Mouse (Mus musculus): ENCODE results near the gene Zfhx3. TPM values are rescaled to one million over a fixed set of nuclear protein-coding genes. Genes with fewer than 3 reads are reported as not detected.

Gene Zfhx3
- polyA plus RNA-seq, 2 experiments: 14.4 to 26.1 TPM

DNA sequence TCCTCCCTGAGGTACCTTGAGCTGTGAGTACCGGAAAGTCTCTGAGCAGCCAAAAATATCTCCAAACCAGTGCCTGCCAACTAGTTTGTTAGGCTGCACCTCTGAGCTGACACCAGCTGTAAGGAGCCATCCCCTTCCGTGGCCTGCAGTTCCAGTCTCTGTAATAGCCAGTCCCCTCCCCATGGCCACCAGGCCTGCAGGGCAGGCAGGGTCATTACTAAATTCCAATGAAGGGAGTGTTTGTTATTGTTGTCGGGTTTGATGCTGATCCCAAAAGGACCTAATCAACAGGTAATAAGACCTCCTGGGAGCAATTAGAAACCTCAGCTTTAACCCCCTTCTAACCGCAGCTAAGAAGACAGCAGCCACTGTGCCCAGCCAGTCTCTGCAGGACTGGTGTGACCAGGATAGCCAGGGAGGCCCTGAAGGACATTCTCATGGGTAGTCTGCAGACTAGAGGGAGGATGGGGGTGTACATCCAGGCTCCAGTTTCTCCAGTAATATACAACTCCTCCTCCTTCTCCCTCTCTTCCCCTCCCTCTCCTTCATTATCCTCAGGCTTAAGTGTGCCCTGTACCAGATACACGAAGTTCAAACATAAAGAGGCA, 719.1 kb downstream of the Zfhx3 start:
- Histone ChIP-seq H3K4me3 (replicated peaks; ENCODE audit: low read length) (no peak overlapping the region), H3K4me2 (replicated peaks; ENCODE audit: low read depth, low read length, severe bottlenecking) (no peak overlapping the region), H3K27ac (replicated peaks; ENCODE audit: low read depth, low read length) (no peak overlapping the region), H3K27me3 (ENCODE audit: control insufficient read depth, insufficient read depth, low read length) (no peaks in the 10 kb centered on the region), H3K36me3 (ENCODE audit: control insufficient read depth, insufficient read depth, low read length) (no peaks in the 10 kb centered on the region), H3K4me1 (ENCODE audit: control insufficient read depth, insufficient read depth, low read length) (no peaks in the 10 kb centered on the region; the same call in 1 of the 2 replicates), H3K9me3 (ENCODE audit: control insufficient read depth, low read length) (no peaks in the 10 kb centered on the region), H3K9ac (ENCODE audit: low read depth, low read length, severe bottlenecking) (no peak overlapping the region)
- DNase-seq (ENCODE audit: low spot score) (no peak), ATAC-seq (ENCODE audit: low FRiP score, low read depth) (no peak)
- WGBS: 14% methylated on average over 5 of the region's 5 CpGs
- TF ChIP-seq POLR2A (IDR thresholded peaks at IDR 0.05; ENCODE audit: borderline replicate concordance, extremely low read depth, insufficient read depth, insufficient read length): no peak

DNA sequence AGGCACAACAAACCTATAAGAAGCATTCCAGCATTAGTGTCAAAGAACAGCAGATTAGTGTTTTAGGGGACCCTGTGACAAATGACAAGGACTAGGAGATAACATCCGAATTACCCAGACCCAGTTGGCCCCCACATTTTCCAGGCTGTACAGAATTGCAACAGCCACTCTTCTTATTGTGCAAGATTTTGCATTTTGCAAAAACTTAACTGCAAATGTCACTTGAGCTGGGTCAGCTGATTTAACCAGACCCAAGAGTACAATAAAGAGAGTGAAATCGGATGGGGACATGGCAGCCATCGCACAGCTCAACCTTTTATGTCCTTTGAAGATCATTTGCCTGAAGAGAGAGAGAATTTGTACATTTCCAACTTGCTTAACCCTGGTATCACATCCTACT, 720.3 kb downstream of the Zfhx3 start:
- no peak for TF ChIP-seq POLR2A (IDR thresholded peaks at IDR 0.05; ENCODE audit: borderline replicate concordance, extremely low read depth, insufficient read depth, insufficient read length)

DNA sequence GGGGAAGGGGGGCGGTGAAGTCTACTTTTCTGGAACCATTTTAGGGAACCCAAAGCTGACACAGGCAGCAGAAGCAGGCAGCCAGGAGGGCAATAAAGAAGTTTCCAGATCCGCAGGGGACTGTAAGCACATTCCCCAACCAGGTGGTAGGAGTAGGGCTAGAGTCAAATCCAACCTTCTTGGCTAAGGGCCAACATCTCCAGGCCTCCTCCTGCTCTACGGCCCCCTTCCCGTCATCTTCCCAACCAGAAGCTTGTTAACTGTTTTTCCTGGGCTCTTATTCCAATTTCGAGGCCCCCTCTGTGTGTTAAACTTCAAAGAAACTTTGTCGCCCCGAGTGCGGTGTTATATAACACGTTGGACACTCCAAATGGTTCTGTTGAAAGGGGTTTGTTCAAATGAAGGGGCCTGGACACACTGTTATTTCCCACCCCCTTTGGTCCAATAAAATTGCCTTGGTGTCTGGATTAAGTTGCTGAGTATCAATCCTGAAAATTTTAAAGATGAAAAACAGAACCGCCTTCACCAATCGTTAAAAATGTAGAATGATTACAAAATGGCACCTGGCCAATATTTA, 729.6 kb downstream of the Zfhx3 start:
- DNase-seq (ENCODE audit: low spot score) (peak; percentile 94), ATAC-seq (ENCODE audit: low FRiP score, low read depth) (peak; percentile 89)
- H3K9ac ChIP-seq (ENCODE audit: low read depth, low read length, severe bottlenecking): no peak overlapping the region
- 20% methylated on average over 11 of the region's 11 CpGs for WGBS
- no peak for TF ChIP-seq POLR2A (IDR thresholded peaks at IDR 0.05; ENCODE audit: borderline replicate concordance, extremely low read depth, insufficient read depth, insufficient read length)
- no peak overlapping the region for H3K4me2 ChIP-seq (replicated peaks; ENCODE audit: low read depth, low read length, severe bottlenecking)
- H3K9me3 ChIP-seq (ENCODE audit: control insufficient read depth, low read length): no peaks in the 10 kb centered on the region
- no peaks in the 10 kb centered on the region for H3K27me3 ChIP-seq (ENCODE audit: control insufficient read depth, insufficient read depth, low read length)
- H3K27ac ChIP-seq (replicated peaks; ENCODE audit: low read depth, low read length): no peak overlapping the region
- H3K4me1 ChIP-seq (ENCODE audit: control insufficient read depth, insufficient read depth, low read length): peaks cover 41% of the 10 kb centered on the region
- no peak overlapping the region for H3K4me3 ChIP-seq (replicated peaks; ENCODE audit: low read length)
- H3K36me3 ChIP-seq (ENCODE audit: control insufficient read depth, insufficient read depth, low read length): no peaks in the 10 kb centered on the region

More for the DNA sequence above, 720.3 kb downstream of the Zfhx3 start:
- Histone ChIP-seq H3K36me3 (ENCODE audit: control insufficient read depth, insufficient read depth, low read length) (no peaks in the 10 kb centered on the region), H3K4me1 (ENCODE audit: control insufficient read depth, insufficient read depth, low read length) (no peaks in the 10 kb centered on the region; the same call in 1 of the 2 replicates), H3K4me2 (replicated peaks; ENCODE audit: low read depth, low read length, severe bottlenecking) (no peak overlapping the region), H3K27me3 (ENCODE audit: control insufficient read depth, insufficient read depth, low read length) (no peaks in the 10 kb centered on the region), H3K4me3 (replicated peaks; ENCODE audit: low read length) (no peak overlapping the region), H3K27ac (replicated peaks; ENCODE audit: low read depth, low read length) (no peak overlapping the region), H3K9me3 (ENCODE audit: control insufficient read depth, low read length) (no peaks in the 10 kb centered on the region), H3K9ac (ENCODE audit: low read depth, low read length, severe bottlenecking) (no peak overlapping the region)
- ATAC-seq (ENCODE audit: low FRiP score, low read depth) (no peak), DNase-seq (ENCODE audit: low spot score) (no peak)
- 51% methylated on average over 3 of the region's 3 CpGs for WGBS

DNA sequence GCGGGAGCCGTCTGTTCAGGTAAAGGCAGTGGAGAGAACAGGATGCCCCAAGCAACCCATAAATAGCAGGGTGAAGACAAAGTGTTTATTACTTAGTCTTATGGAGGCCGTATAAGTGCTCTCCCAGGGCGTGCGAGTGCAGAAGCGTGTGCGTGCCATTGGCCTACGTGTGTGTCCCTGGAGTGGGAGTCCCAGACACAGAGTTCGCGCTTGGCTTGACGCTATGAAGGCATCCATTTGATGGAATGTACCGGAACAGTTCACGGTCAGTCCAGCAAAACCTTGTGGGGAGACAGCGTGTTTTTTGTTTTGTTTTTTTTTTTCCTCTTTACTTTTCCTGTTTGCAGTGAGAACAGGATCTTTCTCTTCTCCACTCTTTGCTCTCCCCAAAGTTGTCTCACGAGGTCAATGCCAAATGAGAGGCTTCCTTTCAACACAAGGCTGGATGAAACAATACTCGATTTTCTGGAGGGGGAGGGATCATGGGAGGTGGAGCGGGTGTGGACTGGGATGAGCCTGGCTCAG, 732.6 kb downstream of the Zfhx3 start:
- Histone ChIP-seq H3K36me3 (ENCODE audit: control insufficient read depth, insufficient read depth, low read length) (no peaks in the 10 kb centered on the region), H3K4me3 (replicated peaks; ENCODE audit: low read length) (no peak overlapping the region), H3K9me3 (ENCODE audit: control insufficient read depth, low read length) (no peaks in the 10 kb centered on the region), H3K27ac (replicated peaks; ENCODE audit: low read depth, low read length) (no peak overlapping the region), H3K4me1 (ENCODE audit: control insufficient read depth, insufficient read depth, low read length) (peaks cover 41% of the 10 kb centered on the region), H3K4me2 (replicated peaks; ENCODE audit: low read depth, low read length, severe bottlenecking) (peak overlapping the region; percentile 14; the same call in 1 of the 2 replicates), H3K9ac (ENCODE audit: low read depth, low read length, severe bottlenecking) (no peak overlapping the region), H3K27me3 (ENCODE audit: control insufficient read depth, insufficient read depth, low read length) (no peaks in the 10 kb centered on the region)
- no peak for TF ChIP-seq POLR2A (IDR thresholded peaks at IDR 0.05; ENCODE audit: borderline replicate concordance, extremely low read depth, insufficient read depth, insufficient read length)
- ATAC-seq (ENCODE audit: low FRiP score, low read depth): no peak
- 26% methylated on average over 17 of the region's 17 CpGs for WGBS
- no peak for DNase-seq (ENCODE audit: low spot score)

DNA sequence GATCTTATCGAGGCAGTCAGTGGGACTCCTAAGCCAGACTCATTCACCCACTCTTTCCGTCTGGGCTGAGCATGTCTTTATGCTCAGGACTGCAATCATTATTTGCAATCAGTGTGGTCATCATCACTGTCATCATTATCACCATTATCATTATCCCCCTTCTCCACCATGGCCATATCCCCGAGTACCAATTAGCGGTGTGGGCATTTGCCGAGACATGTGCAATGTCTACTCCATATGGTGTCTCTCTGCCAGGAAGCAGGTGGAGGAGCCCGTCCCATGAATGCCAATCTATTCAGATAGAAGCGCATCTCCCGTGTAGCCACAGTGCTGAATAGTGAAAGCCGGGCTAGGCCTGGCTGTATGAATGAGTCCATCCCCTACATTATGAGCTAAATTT, 747.2 kb downstream of the Zfhx3 start:
- Histone ChIP-seq H3K9me3 (ENCODE audit: control insufficient read depth, low read length) (no peaks in the 10 kb centered on the region), H3K4me1 (ENCODE audit: control insufficient read depth, insufficient read depth, low read length) (peaks cover 23% of the 10 kb centered on the region), H3K27ac (replicated peaks; ENCODE audit: low read depth, low read length) (no peak overlapping the region), H3K36me3 (ENCODE audit: control insufficient read depth, insufficient read depth, low read length) (no peaks in the 10 kb centered on the region), H3K9ac (ENCODE audit: low read depth, low read length, severe bottlenecking) (no peak overlapping the region), H3K4me3 (replicated peaks; ENCODE audit: low read length) (no peak overlapping the region), H3K4me2 (replicated peaks; ENCODE audit: low read depth, low read length, severe bottlenecking) (no peak overlapping the region), H3K27me3 (ENCODE audit: control insufficient read depth, insufficient read depth, low read length) (peaks cover 6% of the 10 kb centered on the region; the same call in 1 of the 2 replicates)
- DNase-seq (ENCODE audit: low spot score) (no peak), ATAC-seq (ENCODE audit: low FRiP score, low read depth) (no peak)
- 90% methylated on average over 9 of the region's 9 CpGs for WGBS
- no peak for TF ChIP-seq POLR2A (IDR thresholded peaks at IDR 0.05; ENCODE audit: borderline replicate concordance, extremely low read depth, insufficient read depth, insufficient read length)
